Mouse (Mus musculus) heart, adult 9 months (tissue): ENCODE results near the gene Uba52.

Experiments used
- DNase-seq, 2 experiments: peaks; one replicate each; pipeline ENCODE4 v3.0.0; 2022; ENCODE audit warnings: low spot score in 2 of 2

The Uba52 gene

DNA sequence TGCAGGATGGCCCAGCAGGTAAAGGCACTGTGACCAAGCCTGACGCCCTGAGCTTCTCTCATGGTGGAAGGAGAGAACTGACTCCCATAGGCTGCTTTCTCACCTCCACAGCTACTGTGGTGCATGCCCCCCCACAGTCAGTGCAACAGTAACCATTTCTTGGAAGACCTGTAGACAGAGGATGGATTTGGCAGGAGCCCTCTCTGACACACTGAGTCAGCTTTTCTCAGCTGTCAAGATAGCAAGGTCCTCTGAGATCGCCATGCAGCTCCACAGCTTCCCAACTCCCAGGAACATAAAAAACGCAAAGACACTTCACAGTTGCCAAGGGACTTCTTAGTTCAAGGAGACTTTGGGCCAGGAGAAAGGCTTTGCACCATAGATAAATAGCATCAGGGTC is 52.1 kb downstream of the Uba52 start:
- no peak for DNase-seq
